Mouse (Mus musculus) liver, postnatal 0 days (tissue): ENCODE results near the gene Chat. TPM values are rescaled to one million over a fixed set of nuclear protein-coding genes. Genes with fewer than 3 reads are reported as not detected.

ENCODE experiments used
- ATAC-seq: fragments of 200-750 bp; cut with Nextera tagmentation; 2 replicates; pipeline ENCODE4 v1.8.0; 2017; ENCODE audit warnings: mild to moderate bottlenecking, moderate library complexity
- DNase-seq: peaks from one replicate; pipeline ENCODE4 v3.0.0-alpha.2; 2016
- H3K27ac ChIP-seq: fragments of 300-500 bp; sonication (generic); 2 replicates; pipeline ENCODE4 v1.5.1; 2014; ENCODE audit warnings: antibody characterized with exemption, moderate library complexity, mild to moderate bottlenecking, low read depth
- H3K27me3 ChIP-seq: fragments of 300-500 bp; sonication (generic); 2 replicates; pipeline ENCODE4 v1.6.1; 2014; ENCODE audit warnings: low read length, control low read depth, mixed read lengths; ENCODE audit not compliant: insufficient read depth
- H3K36me3 ChIP-seq: fragments of 300-500 bp; sonication (generic); replicated peaks from 2 replicates; pipeline ENCODE4 v1.6.1; 2014; ENCODE audit warnings: mild to moderate bottlenecking, control low read depth, low read length, moderate library complexity, mixed read lengths; ENCODE audit not compliant: insufficient read depth
- H3K4me1 ChIP-seq: fragments of 300-500 bp; sonication (generic); 2 replicates; pipeline ENCODE4 v1.6.1; 2014; ENCODE audit warnings: antibody characterized with exemption, mild to moderate bottlenecking, control low read depth; ENCODE audit not compliant: insufficient read depth
- H3K4me2 ChIP-seq: fragments of 300-500 bp; sonication (generic); 2 replicates; pipeline ENCODE4 v1.6.1; 2014; ENCODE audit warnings: low read depth, mild to moderate bottlenecking, low read length, moderate library complexity, mixed read lengths
- H3K4me3 ChIP-seq: fragments of 300-500 bp; sonication (generic); 2 replicates; pipeline ENCODE4 v1.5.1; 2014; ENCODE audit warnings: low read depth, low read length
- H3K9ac ChIP-seq: fragments of 300-500 bp; sonication (generic); replicated peaks from 2 replicates; pipeline ENCODE4 v1.6.1; 2014; ENCODE audit warnings: mild to moderate bottlenecking, moderate library complexity
- H3K9me3 ChIP-seq: fragments of 300-500 bp; sonication (generic); 2 replicates; pipeline ENCODE4 v1.6.1; 2016; ENCODE audit warnings: mild to moderate bottlenecking, control low read depth, low read length, mixed read lengths
- CTCF ChIP-seq: sonication (generic); IDR thresholded peaks from 2 replicates; pipeline ENCODE4 v1.5.1; 2016; ENCODE audit warnings: antibody characterized with exemption, low read depth
- EP300 ChIP-seq: IDR thresholded peaks from 2 replicates; pipeline ENCODE4 v1.6.1; 2016; ENCODE audit warnings: antibody characterized with exemption, low read depth, mild to moderate bottlenecking
- WGBS: fragments of 180-500 bp; shearing (Covaris S2); extraction: QIAGEN DNeasy Blood & Tissue Kit; methylation state at CpG from one replicate; pipeline ENCODE4 v1.1.7; 2014; ENCODE audit not compliant: insufficient replicate concordance; 5-methylcytosine and 5-hydroxymethylcytosine counted together
- polyA plus RNA-seq: library from polyadenylated mRNA; unstranded; fragments of >200 nt; fragmentation: Nextera tagmentation; extraction: Ambion mirVana; gene quantifications from 2 replicates; pipeline ENCODE4 v1.2.1, GENCODE M21; 2015

Chat gene
- polyA plus RNA-seq, 1 experiment from 2014 or later: not detected

- 3% methylated on average over 66 of the region's 70 CpGs for WGBS
- no peaks in the 10 kb centered on the region for H3K9me3 ChIP-seq
- no peaks in the 10 kb centered on the region for H3K36me3 ChIP-seq
- H3K27ac ChIP-seq: no peak within 1 kb of the TSS
- no peak within 1 kb of the TSS for H3K4me3 ChIP-seq
- ATAC-seq (no peak), DNase-seq (no peak)
- peaks cover 75% of the 10 kb centered on the region for H3K27me3 ChIP-seq
- H3K4me1 ChIP-seq: no peaks in the 10 kb centered on the region
- no peak within 1 kb of the TSS for H3K4me2 ChIP-seq
- no peak within 1 kb of the TSS for H3K9ac ChIP-seq
- TF ChIP-seq EP300 (no peak), CTCF (no peak)
Measured at GRCm38 (mm10) chr14:32464601-32465505, 936 bp downstream of the Chat start, which contains the start of gene Slc18a3. Gene Slc18a3 (minus strand): TSS chr14:32464850.

GRCm38 (mm10) chr14:32463211-32464040 is 2.4 kb downstream of the Chat start:
- ATAC-seq (no peak), DNase-seq (no peak)
- Histone ChIP-seq H3K4me1 (no peaks in the 10 kb centered on the region), H3K27ac (no peak overlapping the region), H3K27me3 (peaks cover 79% of the 10 kb centered on the region), H3K9me3 (no peaks in the 10 kb centered on the region), H3K9ac (no peak overlapping the region), H3K36me3 (no peaks in the 10 kb centered on the region), H3K4me2 (no peak overlapping the region), H3K4me3 (no peak overlapping the region)
- WGBS: 5% methylated on average over 74 of the region's 74 CpGs
- TF ChIP-seq CTCF (no peak), EP300 (no peak)

GRCm38 (mm10) chr14:32452552-32452951 is 13.2 kb downstream of the Chat start:
- no peaks in the 10 kb centered on the region for H3K27me3 ChIP-seq
- no peak overlapping the region for H3K27ac ChIP-seq
- ATAC-seq (no peak), DNase-seq (no peak)
- no peak overlapping the region for H3K4me2 ChIP-seq
- H3K4me3 ChIP-seq: no peak overlapping the region
- no peak for TF ChIP-seq EP300
- H3K9me3 ChIP-seq: no peaks in the 10 kb centered on the region
- H3K4me1 ChIP-seq: no peaks in the 10 kb centered on the region
- H3K9ac ChIP-seq: no peak overlapping the region
- 12% methylated on average over 4 of the region's 4 CpGs for WGBS
- no peaks in the 10 kb centered on the region for H3K36me3 ChIP-seq

- Histone ChIP-seq H3K4me2 (no peak overlapping the region), H3K4me3 (no peak overlapping the region), H3K9me3 (no peaks in the 10 kb centered on the region), H3K9ac (no peak overlapping the region), H3K4me1 (no peaks in the 10 kb centered on the region), H3K36me3 (no peaks in the 10 kb centered on the region), H3K27me3 (no peaks in the 10 kb centered on the region), H3K27ac (no peak overlapping the region)
- TF ChIP-seq CTCF (no peak), EP300 (no peak)
- ATAC-seq (no peak), DNase-seq (no peak)
- WGBS: 46% methylated on average over 6 of the region's 6 CpGs
Measured at GRCm38 (mm10) chr14:32446989-32447388, 18.8 kb downstream of the Chat start.

- Histone ChIP-seq H3K9me3 (no peaks in the 10 kb centered on the region), H3K4me2 (no peak overlapping the region), H3K4me1 (no peaks in the 10 kb centered on the region), H3K4me3 (no peak overlapping the region), H3K9ac (no peak overlapping the region), H3K27ac (no peak overlapping the region), H3K27me3 (no peaks in the 10 kb centered on the region), H3K36me3 (no peaks in the 10 kb centered on the region)
- DNase-seq: no peak
- 30% methylated on average over 8 of the region's 8 CpGs for WGBS
- TF ChIP-seq CTCF (no peak), EP300 (no peak)
- no peak for ATAC-seq
Measured at GRCm38 (mm10) chr14:32443446-32443845, 22.3 kb downstream of the Chat start.

- Histone ChIP-seq H3K9ac (no peak overlapping the region), H3K36me3 (no peaks in the 10 kb centered on the region), H3K4me2 (no peak overlapping the region), H3K27ac (no peak overlapping the region), H3K27me3 (no peaks in the 10 kb centered on the region), H3K4me1 (no peaks in the 10 kb centered on the region), H3K4me3 (no peak overlapping the region), H3K9me3 (no peaks in the 10 kb centered on the region)
- WGBS: 18% methylated on average over 3 of the region's 3 CpGs
- DNase-seq (no peak), ATAC-seq (no peak)
- TF ChIP-seq CTCF (no peak), EP300 (no peak)
Measured at GRCm38 (mm10) chr14:32439744-32440143, 26.0 kb downstream of the Chat start.
